Mouse (Mus musculus): ENCODE data around the gene Vsx1.

Vsx1 gene

GRCm38 (mm10) chr2:150689223-150689800 lies at the start of gene Vsx1:
Gene Vsx1 (minus strand): TSS chr2:150689360.
- in situ Hi-C loops (cut with MboI; ENCODE audit: low pct_unique_long_range_greater_than_20kb in 1 of 2, low sequenced_read_pairs in 2 of 2, unreplicated experiment in 1 of 2) = no loop called here

GRCm38 (mm10) chr2:150737881-150738280 lies 48.7 kb upstream of the Vsx1 start:
- in situ Hi-C loops (cut with MboI; ENCODE audit: low pct_unique_long_range_greater_than_20kb in 1 of 2, low sequenced_read_pairs in 2 of 2, unreplicated experiment in 1 of 2) = no loop called here

GRCm38 (mm10) chr2:150735756-150736576 lies 46.8 kb upstream of the Vsx1 start:
- in situ Hi-C loops (cut with MboI; ENCODE audit: low pct_unique_long_range_greater_than_20kb in 1 of 2, low sequenced_read_pairs in 2 of 2, unreplicated experiment in 1 of 2) = no loop called here

- in situ Hi-C loops (cut with MboI; ENCODE audit: low pct_unique_long_range_greater_than_20kb in 1 of 2, low sequenced_read_pairs in 2 of 2, unreplicated experiment in 1 of 2) = no loop called here
Observed at GRCm38 (mm10) chr2:150712167-150712674, 23.1 kb upstream of the Vsx1 start.

- in situ Hi-C loops (cut with MboI; ENCODE audit: low pct_unique_long_range_greater_than_20kb in 1 of 2, low sequenced_read_pairs in 2 of 2, unreplicated experiment in 1 of 2) = no loop called here
Observed at GRCm38 (mm10) chr2:150691481-150692170, 2.5 kb upstream of the Vsx1 start.

- in situ Hi-C loops (cut with MboI; ENCODE audit: low pct_unique_long_range_greater_than_20kb in 1 of 2, low sequenced_read_pairs in 2 of 2, unreplicated experiment in 1 of 2) = no loop called here
Observed at GRCm38 (mm10) chr2:150690216-150690615, 1.1 kb upstream of the Vsx1 start.

- in situ Hi-C loops (cut with MboI; ENCODE audit: low pct_unique_long_range_greater_than_20kb in 1 of 2, low sequenced_read_pairs in 2 of 2, unreplicated experiment in 1 of 2) = no loop called here
Observed at GRCm38 (mm10) chr2:150688541-150689186, 496 bp downstream of the Vsx1 start.

GRCm38 (mm10) chr2:150687871-150688540 lies 1.2 kb downstream of the Vsx1 start:
- in situ Hi-C loops (cut with MboI; ENCODE audit: low pct_unique_long_range_greater_than_20kb in 1 of 2, low sequenced_read_pairs in 2 of 2, unreplicated experiment in 1 of 2) = no loop called here

- in situ Hi-C loops (cut with MboI; ENCODE audit: low pct_unique_long_range_greater_than_20kb in 1 of 2, low sequenced_read_pairs in 2 of 2, unreplicated experiment in 1 of 2) = no loop called here
Observed at GRCm38 (mm10) chr2:150685389-150685788, 3.8 kb downstream of the Vsx1 start.

GRCm38 (mm10) chr2:150684451-150684850 lies 4.7 kb downstream of the Vsx1 start:
- in situ Hi-C loops (cut with MboI; ENCODE audit: low pct_unique_long_range_greater_than_20kb in 1 of 2, low sequenced_read_pairs in 2 of 2, unreplicated experiment in 1 of 2) = no loop called here

GRCm38 (mm10) chr2:150681581-150681980 lies 7.6 kb downstream of the Vsx1 start:
- in situ Hi-C loops (cut with MboI; ENCODE audit: low pct_unique_long_range_greater_than_20kb in 1 of 2, low sequenced_read_pairs in 2 of 2, unreplicated experiment in 1 of 2) = no loop called here

- in situ Hi-C loops (cut with MboI; ENCODE audit: low pct_unique_long_range_greater_than_20kb in 1 of 2, low sequenced_read_pairs in 2 of 2, unreplicated experiment in 1 of 2) = loop anchor here (5.0 kb wide), 1 partner anchor 69 kb away; the partner anchor contains the start of gene Entpd6 (in 2 of the 2)
Observed at GRCm38 (mm10) chr2:150678392-150678791, 10.8 kb downstream of the Vsx1 start.

GRCm38 (mm10) chr2:150675525-150675924 lies 13.6 kb downstream of the Vsx1 start:
- in situ Hi-C loops (cut with MboI; ENCODE audit: low pct_unique_long_range_greater_than_20kb in 1 of 2, low sequenced_read_pairs in 2 of 2, unreplicated experiment in 1 of 2) = loop anchor here (5.0 kb wide), 1 partner anchor 72 kb away; the partner anchor contains the start of gene Entpd6 (in 2 of the 2)

- in situ Hi-C loops (cut with MboI; ENCODE audit: low pct_unique_long_range_greater_than_20kb in 1 of 2, low sequenced_read_pairs in 2 of 2, unreplicated experiment in 1 of 2) = loop anchor here (5.0 kb wide), 2 partner anchors 63 to 72 kb away; partner anchors contain the start of gene Entpd6 (in 2 of the 2)
Observed at GRCm38 (mm10) chr2:150674900-150675299, 14.3 kb downstream of the Vsx1 start.

GRCm38 (mm10) chr2:150673929-150674328 lies 15.2 kb downstream of the Vsx1 start:
- in situ Hi-C loops (cut with MboI; ENCODE audit: low pct_unique_long_range_greater_than_20kb in 1 of 2, low sequenced_read_pairs in 2 of 2, unreplicated experiment in 1 of 2) = loop anchor here (5.0 kb wide), 1 partner anchor 62 kb away; no protein-coding TSS in a partner anchor

- in situ Hi-C loops (cut with MboI; ENCODE audit: low pct_unique_long_range_greater_than_20kb in 1 of 2, low sequenced_read_pairs in 2 of 2, unreplicated experiment in 1 of 2) = loop anchor here (5.0 kb wide), 1 partner anchor 59 kb away; no protein-coding TSS in a partner anchor
Observed at GRCm38 (mm10) chr2:150671609-150672290, 17.4 kb downstream of the Vsx1 start.

GRCm38 (mm10) chr2:150670926-150671325 lies 18.2 kb downstream of the Vsx1 start:
- in situ Hi-C loops (cut with MboI; ENCODE audit: low pct_unique_long_range_greater_than_20kb in 1 of 2, low sequenced_read_pairs in 2 of 2, unreplicated experiment in 1 of 2) = loop anchor here (5.0 kb wide), 1 partner anchor 59 kb away; no protein-coding TSS in a partner anchor
